Mouse (Mus musculus) lung, postnatal 0 days (tissue): ENCODE data around the gene Gli2.

ENCODE experiments used
- CTCF ChIP-seq: IDR thresholded peaks from 2 replicates; pipeline ENCODE4 v1.5.1; 2016; ENCODE audit warnings: antibody characterized with exemption, mild to moderate bottlenecking
- EP300 ChIP-seq: IDR thresholded peaks from 2 replicates; pipeline ENCODE4 v1.6.1; 2016; ENCODE audit warnings: antibody characterized with exemption, mild to moderate bottlenecking, control low read depth

DNA sequence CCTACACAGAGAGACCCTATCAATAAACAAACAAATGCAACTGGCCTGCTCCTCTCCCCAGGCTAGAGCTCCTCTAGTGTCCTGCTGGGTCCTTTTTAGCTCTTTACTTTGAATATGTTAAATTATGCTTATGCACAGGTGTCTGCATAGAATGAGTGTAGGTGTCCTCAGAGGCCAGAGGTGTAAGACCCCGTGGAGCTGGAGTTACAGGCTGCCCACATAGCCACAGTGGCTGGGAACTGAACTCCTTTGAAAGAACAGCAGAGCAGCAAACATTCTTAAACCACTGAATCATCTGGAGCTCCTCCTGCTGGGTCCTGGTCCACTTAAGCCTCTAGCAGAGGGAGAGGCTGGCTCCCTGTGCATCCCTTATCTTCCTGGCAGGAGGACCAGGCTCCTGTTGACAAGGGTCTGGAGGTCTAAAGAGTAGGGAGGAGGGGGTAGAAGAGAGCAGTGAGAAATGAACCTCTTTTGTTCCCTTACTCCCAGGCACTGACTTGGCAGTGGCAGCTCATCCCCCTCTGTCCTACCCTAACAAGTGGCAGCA, 49.5 kb downstream of the Gli2 start:
- no peak for TF ChIP-seq CTCF
- TF ChIP-seq EP300: no peak
